Mouse (Mus musculus): Measurements from ENCODE around the gene Lefty1. TPM values are rescaled to one million over a fixed set of nuclear protein-coding genes. Genes with fewer than 3 reads are reported as not detected.
A peak's percentile ranks its signal among the peaks of the same experiment; 100 is the strongest.

The Lefty1 gene
- polyA plus RNA-seq, 1 experiment from 2014 or later, result 0.11 TPM

DNA sequence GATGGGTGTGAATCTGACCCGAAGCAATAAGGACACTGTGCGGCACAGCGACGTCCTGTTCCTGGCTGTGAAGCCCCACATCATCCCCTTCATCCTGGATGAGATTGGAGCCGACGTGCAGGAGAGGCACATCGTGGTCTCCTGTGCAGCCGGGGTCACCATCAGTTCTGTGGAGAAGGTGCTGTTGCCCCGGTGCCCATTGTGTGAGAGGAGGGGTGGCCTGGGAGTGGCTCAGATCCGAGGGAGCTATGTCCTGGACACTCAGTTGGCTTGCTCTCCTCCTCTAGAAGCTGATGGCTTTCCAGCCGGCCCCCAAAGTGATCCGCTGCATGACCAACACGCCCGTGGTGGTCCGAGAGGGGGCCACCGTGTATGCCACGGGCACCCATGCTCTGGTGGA is 28.9 kb upstream of the Lefty1 start:
- no peak overlapping the region for H3K27ac ChIP-seq (replicated peaks)
- 92% methylated on average over 17 of the region's 17 CpGs for WGBS

DNA sequence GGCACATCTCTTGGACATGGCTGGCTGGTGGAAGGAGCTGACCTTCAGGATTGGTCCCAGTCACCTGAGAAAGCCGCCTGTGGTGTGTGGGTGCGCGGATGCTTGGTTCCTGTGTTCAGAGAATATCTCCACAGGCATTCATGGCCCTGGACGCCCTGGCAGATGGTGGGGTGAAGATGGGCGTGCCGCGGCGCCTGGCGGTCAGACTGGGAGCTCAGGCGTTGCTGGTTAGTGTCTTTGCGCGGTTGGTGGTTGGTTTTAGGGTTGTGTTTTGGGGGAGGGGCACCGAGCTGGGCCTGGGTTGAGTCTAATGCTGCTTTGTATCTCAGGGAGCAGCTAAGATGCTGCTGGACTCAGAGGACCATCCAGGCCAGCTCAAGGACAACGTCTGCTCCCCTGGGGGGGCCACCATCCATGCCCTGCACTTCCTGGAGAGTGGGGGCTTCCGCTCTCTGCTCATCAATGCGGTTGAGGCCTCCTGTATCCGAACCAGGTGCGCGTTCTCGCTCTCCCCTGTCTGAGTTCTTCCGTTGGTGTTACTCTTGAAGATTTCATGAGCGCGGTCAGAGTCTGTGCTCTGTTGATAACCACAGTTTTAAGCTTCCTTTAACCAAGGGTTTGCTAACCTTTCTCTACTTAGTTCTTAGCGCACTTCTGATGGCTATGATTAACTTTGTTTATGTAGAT is 28.2 kb upstream of the Lefty1 start:
- H3K27me3 ChIP-seq (replicated peaks; ENCODE audit: low read depth, poor library complexity, severe bottlenecking), result no peaks in the 10 kb centered on the region
- H3K36me3 ChIP-seq (replicated peaks), result peaks cover 42% of the 10 kb centered on the region
- no peaks in the 10 kb centered on the region for H3K9me3 ChIP-seq
- peaks cover 24% of the 10 kb centered on the region for H3K4me1 ChIP-seq
- H3K4me3 ChIP-seq, result 0 out of 2 replicates have a peak overlapping the region, but pooled peaks have one; percentile 97
- no peak for DNase-seq (ENCODE audit: low spot score)
- no peak overlapping the region for H3K27ac ChIP-seq (replicated peaks)
- 93% methylated on average over 24 of the region's 24 CpGs for WGBS

More for the DNA sequence above, 28.9 kb upstream of the Lefty1 start:
- peak overlapping the region; percentile 97 for H3K4me3 ChIP-seq
- no peaks in the 10 kb centered on the region for H3K27me3 ChIP-seq (replicated peaks; ENCODE audit: low read depth, poor library complexity, severe bottlenecking)
- no peak for DNase-seq (ENCODE audit: low spot score)
- no peaks in the 10 kb centered on the region for H3K9me3 ChIP-seq
- H3K4me1 ChIP-seq, result peaks cover 19% of the 10 kb centered on the region
- peaks cover 42% of the 10 kb centered on the region for H3K36me3 ChIP-seq (replicated peaks)

DNA sequence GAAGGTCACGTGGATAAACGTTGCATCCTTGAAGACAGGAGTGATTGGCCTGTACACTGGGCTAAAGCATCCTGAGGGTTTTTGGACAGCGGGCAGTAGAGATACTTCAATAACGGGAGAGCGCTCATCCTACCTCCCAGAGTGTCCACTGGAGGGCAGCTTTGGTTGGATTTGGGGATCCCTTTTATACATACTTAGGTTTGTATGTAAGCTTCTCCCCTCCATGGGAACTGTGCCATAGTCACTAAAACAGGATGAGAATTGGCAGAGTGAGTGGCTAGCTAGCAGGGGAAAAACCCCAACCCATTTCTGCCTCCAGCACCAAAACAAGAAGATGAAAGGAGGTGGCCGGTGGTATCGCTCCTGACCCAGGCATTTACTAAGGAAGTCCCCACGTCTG is 23.7 kb upstream of the Lefty1 start:
- no peaks in the 10 kb centered on the region for H3K9me3 ChIP-seq
- peak overlapping the region; percentile 25; the same call in 1 of the 2 replicates for H3K4me3 ChIP-seq
- 53% methylated on average over 8 of the region's 8 CpGs for WGBS
- peaks cover 26% of the 10 kb centered on the region for H3K4me1 ChIP-seq
- peak overlapping the region; percentile 35; the same call in 1 of the 2 replicates for H3K27ac ChIP-seq (replicated peaks)
- H3K36me3 ChIP-seq (replicated peaks), result peaks cover 33% of the 10 kb centered on the region
- no peak for DNase-seq (ENCODE audit: low spot score)
- no peaks in the 10 kb centered on the region for H3K27me3 ChIP-seq (replicated peaks; ENCODE audit: low read depth, poor library complexity, severe bottlenecking)

DNA sequence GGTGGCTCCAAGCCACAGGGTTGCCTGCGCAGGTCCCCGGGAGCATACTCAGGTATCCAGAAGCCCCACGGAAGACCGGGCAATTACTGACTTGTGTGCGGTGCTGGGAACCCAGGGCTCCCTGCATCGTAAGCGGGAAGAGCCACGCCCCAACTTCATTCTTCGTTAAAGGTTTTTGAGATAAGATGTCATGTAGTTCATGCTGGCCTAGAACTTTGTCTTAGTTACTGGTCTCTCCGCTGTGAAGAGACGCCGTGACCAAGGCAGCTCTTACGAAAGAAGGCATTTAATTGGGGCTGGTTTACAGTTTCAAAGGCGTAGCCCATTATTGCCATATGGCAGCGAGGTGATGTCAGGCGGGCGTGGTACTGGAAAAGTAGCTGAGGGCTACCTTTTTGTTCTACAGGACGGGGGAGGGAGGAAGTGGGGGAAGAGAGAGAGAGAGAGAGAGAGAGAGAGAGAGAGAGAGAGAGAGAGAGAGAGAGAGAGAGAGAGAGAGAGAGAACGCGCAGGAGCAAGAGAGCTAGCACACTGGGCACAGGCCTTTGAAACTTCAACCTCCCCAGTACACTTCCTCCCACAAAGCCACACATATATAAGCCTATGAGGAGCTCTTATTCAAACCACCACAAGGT is 23.1 kb upstream of the Lefty1 start:
- peak overlapping the region; percentile 25; the same call in 1 of the 2 replicates for H3K4me3 ChIP-seq
- H3K4me1 ChIP-seq, result peaks cover 26% of the 10 kb centered on the region
- no peak for DNase-seq (ENCODE audit: low spot score)
- H3K27ac ChIP-seq (replicated peaks), result peak overlapping the region; percentile 35; the same call in 1 of the 2 replicates
- 61% methylated on average over 20 of the region's 20 CpGs for WGBS
- H3K9me3 ChIP-seq, result no peaks in the 10 kb centered on the region
- H3K36me3 ChIP-seq (replicated peaks), result peaks cover 27% of the 10 kb centered on the region
- H3K27me3 ChIP-seq (replicated peaks; ENCODE audit: low read depth, poor library complexity, severe bottlenecking), result no peaks in the 10 kb centered on the region

DNA sequence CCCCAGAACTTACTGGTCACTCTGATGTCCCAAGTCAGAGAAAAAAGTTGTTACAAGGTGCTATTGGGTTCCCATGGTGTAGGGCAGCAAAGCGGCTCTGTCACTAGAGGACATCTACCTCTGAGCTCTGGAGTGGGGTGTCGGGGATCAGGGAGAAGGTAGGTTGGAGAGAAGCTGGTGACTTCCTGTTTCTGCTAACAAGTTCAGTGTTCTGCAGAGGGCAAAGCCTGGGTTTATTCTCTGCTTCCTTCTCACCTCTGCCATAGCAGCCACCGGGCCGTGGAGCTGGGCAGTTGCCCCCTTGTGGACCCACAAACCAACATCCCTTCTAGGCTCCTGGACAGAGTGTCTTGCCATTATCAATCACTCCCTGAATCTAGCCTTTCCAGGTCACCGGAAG is 22.0 kb upstream of the Lefty1 start:
- Histone ChIP-seq H3K4me1 (peaks cover 26% of the 10 kb centered on the region), H3K36me3 (replicated peaks) (peaks cover 16% of the 10 kb centered on the region), H3K27ac (replicated peaks) (no peak overlapping the region), H3K4me3 (no peak overlapping the region), H3K9me3 (no peaks in the 10 kb centered on the region), H3K27me3 (replicated peaks; ENCODE audit: low read depth, poor library complexity, severe bottlenecking) (no peaks in the 10 kb centered on the region)
- no peak for DNase-seq (ENCODE audit: low spot score)
- WGBS, result 88% methylated on average over 5 of the region's 5 CpGs

DNA sequence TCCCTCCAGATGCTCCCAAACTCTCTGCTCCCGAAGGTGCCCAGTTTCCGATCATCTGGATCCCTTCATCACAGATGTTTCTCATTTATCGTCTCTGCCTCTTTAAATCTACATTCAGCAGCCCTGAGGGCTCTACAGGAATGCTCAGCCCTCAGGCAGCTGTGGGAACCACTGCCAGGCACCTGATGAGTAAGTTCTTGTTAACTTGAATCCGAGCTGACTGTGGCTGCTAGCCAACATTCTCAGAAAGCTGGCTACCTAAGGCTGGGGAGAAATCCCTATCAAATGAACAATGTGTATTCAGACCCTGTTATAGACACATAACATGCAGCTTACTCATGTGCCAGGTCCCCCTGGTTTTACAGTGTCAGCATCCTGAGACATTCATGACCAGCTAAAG is 21.0 kb upstream of the Lefty1 start:
- H3K4me3 ChIP-seq, result no peak overlapping the region
- H3K9me3 ChIP-seq, result no peaks in the 10 kb centered on the region
- H3K4me1 ChIP-seq, result peaks cover 26% of the 10 kb centered on the region
- DNase-seq (ENCODE audit: low spot score), result no peak
- no peak overlapping the region for H3K27ac ChIP-seq (replicated peaks)
- no peaks in the 10 kb centered on the region for H3K27me3 ChIP-seq (replicated peaks; ENCODE audit: low read depth, poor library complexity, severe bottlenecking)
- 41% methylated on average over 4 of the region's 4 CpGs for WGBS
- H3K36me3 ChIP-seq (replicated peaks), result peaks cover 6% of the 10 kb centered on the region

DNA sequence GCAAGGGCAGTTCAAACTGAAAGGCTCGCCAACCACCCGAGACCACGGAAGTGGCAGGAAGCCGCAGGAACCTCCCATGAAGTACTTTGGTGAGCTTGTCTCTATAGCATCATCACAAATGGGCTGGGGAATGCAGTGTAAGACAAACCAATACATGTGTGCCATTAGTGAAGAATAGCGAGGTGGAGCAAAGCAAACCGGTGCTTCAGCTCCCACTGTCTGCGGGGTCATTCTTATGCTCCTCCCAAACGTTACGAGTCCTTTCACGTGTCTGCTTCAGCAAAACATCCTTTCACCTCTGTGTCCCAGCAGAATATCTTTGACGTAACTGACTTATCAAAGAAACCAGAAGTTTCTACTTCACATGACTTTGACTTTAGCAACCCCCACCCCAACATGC is 18.4 kb upstream of the Lefty1 start:
- H3K9me3 ChIP-seq, result no peaks in the 10 kb centered on the region
- no peaks in the 10 kb centered on the region for H3K36me3 ChIP-seq (replicated peaks)
- H3K27ac ChIP-seq (replicated peaks), result no peak overlapping the region
- no peak for DNase-seq (ENCODE audit: low spot score)
- H3K4me1 ChIP-seq, result peaks cover 23% of the 10 kb centered on the region
- no peaks in the 10 kb centered on the region for H3K27me3 ChIP-seq (replicated peaks; ENCODE audit: low read depth, poor library complexity, severe bottlenecking)
- 88% methylated on average over 11 of the region's 11 CpGs for WGBS
- H3K4me3 ChIP-seq, result no peak overlapping the region

DNA sequence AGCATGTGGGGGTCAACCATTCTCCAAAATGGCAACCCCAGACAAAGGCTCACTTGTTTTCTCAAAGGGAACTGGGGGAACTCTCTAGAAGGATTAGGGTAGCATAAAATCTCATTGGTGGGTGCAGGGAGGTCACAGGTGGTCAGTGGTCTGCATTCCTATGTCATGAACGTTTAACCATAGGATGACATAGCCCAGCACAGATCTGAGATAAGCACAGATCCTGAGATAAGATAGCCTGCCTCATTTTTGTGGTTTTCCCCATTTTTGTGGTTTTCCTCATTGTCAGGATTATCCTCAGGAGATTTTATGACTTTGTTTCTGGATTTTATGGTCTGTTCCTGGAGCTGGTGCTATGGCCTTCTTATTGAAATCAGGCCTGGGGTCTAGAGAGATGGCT is 17.8 kb upstream of the Lefty1 start:
- no peak overlapping the region for H3K27ac ChIP-seq (replicated peaks)
- no peaks in the 10 kb centered on the region for H3K36me3 ChIP-seq (replicated peaks)
- no peak for DNase-seq (ENCODE audit: low spot score)
- no peaks in the 10 kb centered on the region for H3K27me3 ChIP-seq (replicated peaks; ENCODE audit: low read depth, poor library complexity, severe bottlenecking)
- WGBS, result 55% methylated on average over 1 of the region's 1 CpGs
- no peak overlapping the region for H3K4me3 ChIP-seq
- H3K4me1 ChIP-seq, result peaks cover 17% of the 10 kb centered on the region
- H3K9me3 ChIP-seq, result no peaks in the 10 kb centered on the region

DNA sequence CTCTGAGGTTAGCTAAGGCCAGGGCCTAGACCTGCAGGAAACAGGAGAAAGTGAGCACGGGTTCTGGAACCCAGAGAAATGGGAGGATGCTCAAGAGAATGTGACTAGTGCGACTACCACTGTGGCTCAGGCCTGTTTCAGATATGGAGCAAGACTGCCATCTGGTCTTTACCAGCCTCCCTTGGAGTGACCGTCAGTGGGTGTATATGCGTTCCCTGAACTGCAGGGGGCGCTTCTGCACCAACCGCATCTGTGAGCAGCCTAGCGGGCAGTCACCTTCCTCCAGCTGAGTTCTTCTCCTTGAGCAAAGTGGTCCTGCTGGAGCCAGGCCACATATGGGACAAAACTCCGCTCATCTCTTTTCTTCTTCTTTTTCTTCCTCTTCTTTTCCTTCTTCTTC is 15.1 kb upstream of the Lefty1 start:
- DNase-seq (ENCODE audit: low spot score), result peak; percentile 48

DNA sequence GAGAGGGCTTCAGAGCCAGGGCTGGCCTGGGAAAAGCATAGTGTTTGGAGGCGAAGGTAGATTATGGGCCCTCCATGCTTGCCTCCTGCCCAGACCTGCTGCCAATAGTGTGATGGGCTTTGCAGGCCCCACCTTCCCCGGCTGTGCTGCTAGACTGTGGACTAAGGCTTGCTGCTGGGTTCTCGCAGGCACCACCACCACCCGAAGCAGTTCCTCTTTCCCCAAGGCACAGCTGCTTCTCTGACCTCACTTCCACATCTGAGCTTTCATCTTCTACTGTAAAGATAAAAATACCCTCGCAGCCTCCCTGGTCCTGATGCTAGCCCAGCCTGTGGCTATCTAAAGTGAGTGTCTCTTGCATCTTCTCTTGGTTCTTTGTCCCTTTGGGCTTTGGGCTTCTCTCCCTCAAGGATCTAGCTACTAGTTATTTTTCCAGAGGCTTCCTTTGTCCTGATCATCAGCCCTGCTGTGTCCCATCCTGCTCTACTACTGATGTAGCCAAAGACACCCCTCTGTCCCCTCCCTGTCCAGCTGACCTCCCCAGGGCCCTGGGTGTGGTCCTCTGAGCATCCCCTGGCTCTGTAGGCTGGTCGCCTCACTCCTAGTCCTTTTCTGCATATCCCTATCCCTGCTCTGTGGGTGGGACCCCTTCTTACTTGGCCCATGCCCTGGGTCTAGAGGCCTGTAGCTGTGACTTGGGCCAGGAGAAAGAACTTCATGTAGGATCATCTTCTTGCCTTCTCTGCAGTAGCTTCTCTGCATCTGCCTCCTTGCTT is 12.4 kb upstream of the Lefty1 start:
- H3K36me3 ChIP-seq (replicated peaks), result no peaks in the 10 kb centered on the region
- WGBS, result 79% methylated on average over 6 of the region's 6 CpGs
- DNase-seq (ENCODE audit: low spot score), result no peak
- H3K27me3 ChIP-seq (replicated peaks; ENCODE audit: low read depth, poor library complexity, severe bottlenecking), result no peaks in the 10 kb centered on the region
- no peaks in the 10 kb centered on the region for H3K4me1 ChIP-seq
- H3K27ac ChIP-seq (replicated peaks), result no peak overlapping the region
- H3K4me3 ChIP-seq, result no peak overlapping the region
- H3K9me3 ChIP-seq, result no peaks in the 10 kb centered on the region

More for the DNA sequence above, 15.1 kb upstream of the Lefty1 start:
- Histone ChIP-seq H3K27ac (replicated peaks) (0 out of 2 replicates have a peak overlapping the region, but pooled peaks have one; percentile 14), H3K4me3 (no peak overlapping the region), H3K9me3 (no peaks in the 10 kb centered on the region), H3K36me3 (replicated peaks) (no peaks in the 10 kb centered on the region), H3K4me1 (no peaks in the 10 kb centered on the region), H3K27me3 (replicated peaks; ENCODE audit: low read depth, poor library complexity, severe bottlenecking) (no peaks in the 10 kb centered on the region)
- 28% methylated on average over 8 of the region's 8 CpGs for WGBS

DNA sequence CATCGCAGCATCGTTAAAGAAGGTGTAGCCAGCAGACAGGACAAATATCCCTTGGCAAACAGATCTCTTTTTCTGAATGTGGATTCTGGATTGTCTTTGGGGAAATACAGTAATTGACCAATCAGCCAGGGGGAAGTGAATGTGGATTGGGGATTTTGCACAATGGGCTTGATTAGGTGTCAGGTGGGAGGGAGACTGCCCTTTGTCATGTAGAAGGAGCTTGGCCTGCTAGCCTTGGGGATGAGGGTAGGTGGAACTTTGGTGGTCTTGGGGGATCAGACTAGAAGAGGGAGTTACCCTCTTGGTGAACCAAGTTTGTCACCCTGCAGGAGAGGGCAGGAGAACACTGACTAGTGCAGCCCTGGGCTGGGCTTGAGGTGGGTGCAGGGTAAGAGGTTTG is 10.1 kb upstream of the Lefty1 start:
- H3K4me3 ChIP-seq, result no peak overlapping the region
- WGBS, result 36% methylated on average over 2 of the region's 2 CpGs
- H3K36me3 ChIP-seq (replicated peaks), result no peaks in the 10 kb centered on the region
- no peaks in the 10 kb centered on the region for H3K27me3 ChIP-seq (replicated peaks; ENCODE audit: low read depth, poor library complexity, severe bottlenecking)
- no peaks in the 10 kb centered on the region for H3K9me3 ChIP-seq
- DNase-seq (ENCODE audit: low spot score), result no peak
- H3K4me1 ChIP-seq, result no peaks in the 10 kb centered on the region
- H3K27ac ChIP-seq (replicated peaks), result no peak overlapping the region

DNA sequence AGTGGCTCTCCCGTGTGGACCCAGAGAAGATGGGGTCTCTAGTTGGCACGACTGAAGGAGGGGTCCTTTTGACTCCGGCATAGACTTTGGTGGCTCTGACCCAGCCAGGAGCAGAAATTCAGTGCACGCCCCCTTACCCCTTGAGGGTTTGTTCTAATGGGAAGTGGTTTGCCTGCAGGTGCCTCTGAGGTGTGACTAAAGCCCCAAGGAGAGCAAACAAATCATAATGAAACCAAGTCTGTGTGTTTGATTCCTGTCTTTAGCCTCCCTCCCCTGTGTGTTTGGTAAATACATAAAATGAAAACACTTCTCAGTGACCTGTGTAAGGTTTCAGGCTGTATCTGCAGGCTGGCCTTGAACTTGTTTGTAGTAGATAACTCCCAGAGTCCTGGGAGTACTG is 8.5 kb upstream of the Lefty1 start:
- Histone ChIP-seq H3K4me1 (no peaks in the 10 kb centered on the region), H3K27ac (replicated peaks) (no peak overlapping the region), H3K4me3 (no peak overlapping the region), H3K36me3 (replicated peaks) (no peaks in the 10 kb centered on the region), H3K9me3 (no peaks in the 10 kb centered on the region), H3K27me3 (replicated peaks; ENCODE audit: low read depth, poor library complexity, severe bottlenecking) (no peaks in the 10 kb centered on the region)
- WGBS, result 83% methylated on average over 4 of the region's 4 CpGs
- DNase-seq (ENCODE audit: low spot score), result no peak

Measured in embryonic facial prominence, embryonic 10.5 days (tissue).